Mouse (Mus musculus): Measurements from ENCODE around the gene Plekho2. TPM values are rescaled to one million over a fixed set of nuclear protein-coding genes. Genes with fewer than 3 reads are reported as not detected.

Plekho2 gene
- total RNA-seq (2021): 10 to 100 TPM; 56.6 to 71.5 TPM
- long read RNA-seq, experiment 1, transcript Plekho2-201 (6 exons, 3,273 nt): major isoform, 14 of 28 reads
- long read RNA-seq, experiment 1, partial matches to known transcripts: 1 of 28 reads
- long read RNA-seq, experiment 1, other reads (novel, unspliced or antisense): 13 of 28 reads
- long read RNA-seq, experiment 2, transcript Plekho2-201 (6 exons, 3,273 nt): major isoform, 13 of 19 reads
- long read RNA-seq, experiment 2, partial matches to known transcripts: 0 of 19 reads
- long read RNA-seq, experiment 2, other reads (novel, unspliced or antisense): 6 of 19 reads

DNA sequence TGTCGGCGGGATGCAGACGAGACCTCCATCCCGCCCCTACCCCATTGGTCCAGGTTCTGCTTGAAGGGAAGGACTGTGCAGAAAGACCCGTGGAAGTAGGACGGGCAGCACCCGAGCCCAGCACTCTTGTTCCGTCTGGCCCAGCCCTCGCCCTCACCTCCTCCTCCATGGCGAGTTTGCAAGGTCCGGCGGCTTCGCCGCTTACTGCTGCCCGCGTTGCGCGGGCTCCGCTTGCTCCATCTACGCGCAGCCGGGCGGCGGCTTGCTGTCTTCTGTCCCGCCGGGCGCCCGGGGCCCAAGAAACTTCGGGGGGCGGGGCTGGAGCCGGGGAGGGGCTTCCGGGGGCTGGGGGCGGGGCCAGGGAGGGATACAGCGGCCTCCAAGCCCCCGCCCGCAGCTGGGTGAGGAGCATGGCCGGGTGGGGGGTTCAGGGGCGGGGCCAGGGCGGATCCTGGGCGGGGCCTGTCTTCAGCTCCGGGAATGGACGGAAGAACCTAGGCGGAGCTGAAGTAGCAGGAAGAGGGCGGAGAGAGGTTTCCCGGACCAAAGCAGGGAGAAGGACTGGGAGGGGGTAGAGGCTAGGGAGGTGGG is at the start of gene Plekho2:
Plekho2 (minus strand) TSS at position 260 of the 591 bp plus-strand sequence.
- DNase-seq: peak; percentile 93 to 97

DNA sequence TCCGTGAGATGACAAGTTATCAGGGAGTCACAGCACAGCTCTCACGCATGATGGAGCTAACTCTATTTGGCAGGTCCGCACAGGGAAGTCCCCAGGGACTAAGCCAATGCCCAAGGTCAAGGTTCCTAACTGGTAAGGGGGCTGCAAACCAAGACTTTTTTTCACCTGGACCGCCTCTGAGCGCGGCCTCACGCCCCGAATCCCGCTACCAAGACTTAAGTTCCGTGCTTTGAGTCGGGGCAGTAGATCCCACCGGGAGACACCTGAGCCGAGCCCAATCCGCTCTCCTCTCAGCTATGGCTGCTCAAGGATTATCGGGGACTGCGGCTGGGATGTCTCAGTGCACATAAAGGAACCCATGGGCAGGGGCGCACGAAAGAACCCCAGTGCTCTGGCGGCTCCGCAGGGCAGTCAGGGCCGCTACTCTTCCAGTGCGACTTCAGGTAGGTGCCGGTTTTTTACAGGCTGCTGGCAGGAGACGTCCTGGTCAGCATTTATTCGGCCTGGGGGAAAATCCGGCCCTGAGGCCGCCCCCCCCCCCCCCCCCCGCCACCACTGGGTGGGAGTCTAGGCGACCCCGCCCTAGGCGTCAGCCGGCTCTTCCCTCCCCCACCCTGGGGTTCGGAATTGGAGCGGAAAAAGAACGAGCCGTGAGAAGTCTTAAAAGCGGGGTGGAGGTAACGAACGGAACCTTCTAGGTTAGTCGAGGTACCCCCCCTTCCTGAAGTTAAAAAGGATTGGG is 49.4 kb upstream of the Plekho2 start, which contains the start of gene Rbpms2:
Rbpms2 (plus strand) TSS at position 624 of the 742 bp plus-strand sequence.
- DNase-seq: peak; percentile 53 to 74

- no peak for DNase-seq
These were observed 44.4 kb upstream of the Plekho2 start for GRCm38 (mm10) chr9:65624266-65624665.

DNA sequence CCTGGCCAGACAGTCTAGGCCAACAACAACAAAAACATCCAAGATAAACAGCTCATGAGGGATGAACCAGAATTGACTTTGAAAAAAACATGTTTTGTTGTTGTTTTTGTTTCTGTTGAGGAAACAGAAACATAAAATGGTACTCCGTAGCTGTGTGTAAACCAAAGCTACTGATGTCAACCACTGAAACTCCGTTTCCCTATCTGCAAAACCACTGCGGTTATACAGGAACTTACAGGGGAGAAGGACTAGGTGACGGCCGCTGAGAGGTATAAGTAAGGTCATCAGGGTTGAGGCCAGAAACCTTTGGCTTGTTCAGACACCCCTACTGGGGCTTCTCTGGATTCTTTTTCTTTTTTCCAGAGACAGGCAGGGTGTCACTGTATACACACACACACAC is 43.0 kb upstream of the Plekho2 start:
- DNase-seq: no peak

DNA sequence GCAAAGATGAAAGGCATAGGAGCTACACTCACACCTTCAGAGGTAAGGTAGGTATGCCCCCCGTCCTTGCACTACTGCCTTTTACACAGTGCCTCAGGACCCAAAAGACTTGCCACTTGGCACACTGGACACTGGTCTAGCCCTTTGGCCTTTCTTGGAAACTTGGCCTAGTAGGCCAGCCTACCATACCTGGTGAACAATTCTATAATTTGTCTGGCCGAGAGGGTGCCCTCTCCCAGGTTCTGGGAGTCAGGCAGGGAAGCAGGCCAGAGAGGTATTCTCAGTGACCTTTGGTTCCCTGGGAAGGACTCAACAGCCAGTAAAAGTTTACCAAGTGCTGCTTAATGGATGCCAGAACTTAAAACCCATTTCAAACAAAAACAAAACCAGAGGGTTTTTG is 41.8 kb upstream of the Plekho2 start:
- no peak for DNase-seq

DNA sequence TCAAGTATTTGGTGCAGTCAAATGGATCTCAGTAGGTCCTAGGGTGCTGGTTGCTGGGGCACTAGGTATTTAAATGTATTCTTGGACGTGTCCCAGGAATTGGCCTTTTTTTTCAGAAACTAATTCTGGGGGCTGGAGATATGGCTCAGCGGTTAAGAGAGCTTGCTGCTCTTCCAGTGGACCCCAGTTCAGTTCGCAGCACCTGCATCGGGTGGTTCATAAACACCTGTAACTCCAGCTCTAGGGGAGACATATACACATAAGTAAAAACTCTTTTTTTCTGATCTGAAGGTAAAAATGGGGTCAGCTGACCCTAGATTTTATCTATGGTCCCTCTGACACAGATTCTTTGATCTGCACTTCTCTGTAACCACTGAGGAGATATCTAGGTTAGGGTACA is 41.4 kb upstream of the Plekho2 start:
- no peak for DNase-seq

DNA sequence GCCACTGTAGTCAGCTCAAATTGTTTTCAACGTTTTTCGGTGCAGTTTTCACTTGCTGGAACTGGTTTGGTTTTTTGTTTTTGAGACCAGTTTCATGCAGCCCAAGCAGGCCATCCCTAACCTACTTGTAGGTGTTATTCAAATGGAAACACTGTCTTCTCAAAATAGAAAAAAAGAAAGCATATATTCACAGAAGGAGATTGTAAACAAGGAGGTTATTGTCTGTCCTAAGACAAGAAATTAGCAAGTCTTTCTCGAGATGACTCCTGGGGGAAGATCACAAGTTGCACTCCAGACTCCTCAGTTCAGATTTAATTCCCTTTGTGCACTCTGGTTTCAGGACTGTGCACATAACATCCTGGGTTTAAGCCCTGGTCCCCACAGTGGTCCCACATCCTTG is 39.5 kb upstream of the Plekho2 start:
- no peak for DNase-seq

DNA sequence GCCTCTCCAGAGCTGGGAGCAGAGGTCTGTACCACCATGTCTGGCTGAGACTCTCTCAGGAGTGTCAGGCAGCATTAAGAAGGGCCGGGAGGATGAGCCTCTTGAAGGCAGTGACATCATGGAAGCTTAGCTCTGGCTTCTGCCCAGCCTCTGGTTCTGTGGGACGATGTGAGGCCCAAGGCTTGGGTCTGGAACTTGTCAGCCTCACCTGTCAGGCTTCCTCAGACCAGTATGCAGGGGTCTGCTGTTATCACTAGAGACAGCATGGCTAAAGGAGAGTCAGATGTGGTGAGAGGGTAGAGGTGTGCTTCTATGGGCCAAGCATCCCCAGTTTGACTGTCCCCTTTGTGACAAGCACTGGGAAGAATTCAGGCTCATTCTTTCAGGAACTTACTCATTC is 33.3 kb upstream of the Plekho2 start:
- DNase-seq: no peak

- no peak for DNase-seq
These were observed 32.2 kb upstream of the Plekho2 start for GRCm38 (mm10) chr9:65611969-65612486.

DNA sequence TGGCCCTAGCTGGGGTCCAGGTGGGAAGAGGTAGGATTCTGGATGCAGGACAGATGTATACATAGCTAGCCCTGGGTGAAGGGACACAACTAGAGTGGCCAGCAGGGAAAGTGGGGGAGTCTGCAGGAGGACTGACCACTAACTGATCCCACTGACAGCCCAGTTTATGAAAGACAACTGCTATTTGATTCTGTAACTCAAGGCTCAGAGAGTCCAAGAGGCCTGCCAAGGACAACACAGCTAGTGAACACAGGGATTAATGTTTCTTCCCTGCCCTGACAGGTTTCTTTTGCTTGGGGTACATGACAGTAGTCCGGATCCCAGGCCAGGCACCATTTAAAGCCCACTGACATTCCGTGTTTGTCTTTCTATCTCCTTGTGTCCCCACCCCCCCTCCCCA is 27.3 kb upstream of the Plekho2 start:
- no peak for DNase-seq

GRCm38 (mm10) chr9:65606321-65607109 is 26.7 kb upstream of the Plekho2 start:
- peak; percentile 30 to 36 for DNase-seq

GRCm38 (mm10) chr9:65605471-65606136 is 25.8 kb upstream of the Plekho2 start:
- DNase-seq: peak; percentile 62 to 76

DNA sequence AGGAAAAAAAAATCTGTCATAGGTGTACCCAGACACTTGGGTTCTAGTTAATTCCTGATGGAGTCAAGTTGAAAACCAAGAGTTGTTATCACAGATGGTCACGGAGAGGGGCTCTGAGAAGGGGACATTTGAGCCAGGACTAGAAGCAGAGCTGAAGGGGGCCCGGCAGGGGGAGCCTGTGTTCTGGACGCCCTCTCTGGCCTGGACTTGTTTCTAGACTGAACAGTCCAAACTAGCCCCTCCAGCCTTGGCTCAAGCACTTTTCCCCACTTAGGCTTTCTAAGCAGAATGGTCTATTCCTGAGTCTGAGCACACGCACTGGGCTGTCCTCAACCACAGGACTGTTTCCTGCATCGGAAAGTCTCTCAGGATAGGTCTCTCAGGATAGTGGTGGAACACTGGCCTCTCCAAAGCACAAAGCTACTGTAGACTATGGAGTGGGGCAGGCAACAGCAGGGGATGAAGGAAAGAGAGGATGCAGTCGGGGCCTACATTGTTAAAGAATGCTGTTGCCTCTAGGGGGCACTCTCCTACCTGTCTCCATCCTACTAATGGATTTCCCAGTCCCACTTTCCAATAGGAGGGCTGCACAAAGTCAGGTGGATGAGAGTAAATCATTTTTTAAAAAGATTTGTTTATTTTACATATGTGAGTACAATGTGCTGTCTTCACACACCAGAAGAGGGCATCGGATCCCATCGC is 23.7 kb upstream of the Plekho2 start:
- DNase-seq: peak in 1 of 2 experiments; percentile 48

GRCm38 (mm10) chr9:65600951-65601350 is 21.1 kb upstream of the Plekho2 start:
- DNase-seq: no peak

DNA sequence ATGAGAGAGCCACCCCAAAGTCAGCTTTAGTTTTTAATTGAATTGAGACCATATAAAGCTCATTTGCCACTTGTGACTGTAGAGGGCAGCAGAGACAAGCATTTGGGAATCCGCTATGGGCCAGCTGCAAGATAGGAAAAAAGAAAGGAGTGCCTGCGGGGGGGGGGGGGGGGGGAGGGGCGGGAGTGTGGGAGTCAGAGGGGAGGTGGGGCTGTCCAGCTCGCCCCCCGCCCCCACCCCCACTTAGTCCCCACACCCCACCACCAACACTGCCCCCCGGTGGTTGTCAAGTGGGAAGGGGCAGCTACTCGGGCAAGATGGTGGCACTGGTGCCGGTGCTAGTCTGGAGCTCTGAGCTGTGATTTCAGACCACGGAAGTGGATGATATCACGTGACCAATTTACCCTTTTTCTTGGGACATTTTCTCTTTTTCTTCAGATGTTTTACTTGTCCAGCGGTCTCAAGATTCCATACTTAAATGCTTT is 19.0 kb upstream of the Plekho2 start:
- peak in 1 of 2 experiments; percentile 72 for DNase-seq

GRCm38 (mm10) chr9:65593596-65593995 is 13.8 kb upstream of the Plekho2 start:
- no peak for DNase-seq

DNA sequence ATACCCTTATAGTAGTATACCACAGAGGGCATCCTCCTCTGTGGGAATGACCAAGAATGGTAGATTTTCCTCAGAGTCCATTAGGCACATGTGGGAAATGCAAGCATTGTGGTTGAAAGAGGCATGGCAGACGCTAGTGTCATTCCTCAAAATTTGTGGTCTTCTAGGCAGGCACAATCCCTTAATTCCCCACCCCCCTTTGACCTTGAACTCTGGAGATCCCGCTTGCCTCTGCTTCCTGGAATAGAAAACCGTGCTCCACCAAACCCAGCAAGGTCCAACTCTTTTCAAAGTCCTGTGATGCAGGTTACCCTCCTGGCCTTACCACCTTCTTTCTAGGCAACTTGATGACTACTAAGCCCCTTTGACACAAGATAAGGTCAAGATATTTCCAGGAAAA is 12.9 kb upstream of the Plekho2 start:
- no peak for DNase-seq

- DNase-seq: no peak
These were observed 9.3 kb upstream of the Plekho2 start for GRCm38 (mm10) chr9:65589091-65589490.

DNA sequence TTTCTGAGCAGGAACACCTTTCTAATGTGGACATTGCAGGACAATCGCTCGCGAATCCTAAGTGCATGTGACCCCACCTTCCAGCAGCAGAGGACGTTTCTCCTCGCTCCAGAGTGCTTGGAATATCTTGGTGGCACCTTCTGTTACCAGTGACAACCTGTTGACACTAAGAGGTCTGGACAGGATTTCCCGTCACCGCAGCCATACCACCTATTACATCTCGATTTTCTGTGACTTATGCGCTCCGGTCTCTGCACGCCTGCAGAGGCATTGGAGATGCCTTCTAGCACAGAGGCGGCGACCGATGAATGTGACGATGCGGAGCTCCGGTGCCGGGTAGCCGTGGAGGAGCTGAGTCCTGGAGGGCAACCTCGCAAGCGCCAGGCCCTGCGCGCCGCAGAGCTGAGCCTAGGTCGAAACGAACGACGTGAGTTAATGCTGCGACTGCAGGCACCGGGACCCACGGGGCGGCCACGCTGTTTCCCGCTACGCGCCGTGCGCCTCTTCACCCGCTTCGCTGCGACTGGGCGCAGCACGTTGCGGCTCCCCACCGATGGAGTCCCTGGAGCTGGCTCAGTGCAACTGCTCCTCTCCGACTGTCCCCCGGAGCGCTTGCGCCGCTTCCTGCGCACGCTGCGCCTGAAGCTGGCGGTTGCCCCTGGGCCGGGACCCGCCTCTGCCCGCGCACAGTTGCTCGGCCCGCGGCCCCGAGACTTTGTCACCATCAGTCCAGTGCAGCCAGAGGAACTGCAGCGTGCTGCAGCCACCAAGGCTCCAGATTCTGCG is 7.9 kb upstream of the Plekho2 start:
- peak in 1 of 2 experiments; percentile 52 for DNase-seq

GRCm38 (mm10) chr9:65587270-65587572 is 7.4 kb upstream of the Plekho2 start:
- DNase-seq: no peak
